Mouse (Mus musculus) liver, adult 2 months (tissue): ENCODE results near the gene Hemk1. TPM values are rescaled to one million over a fixed set of nuclear protein-coding genes. Genes with fewer than 3 reads are reported as not detected.
A peak's percentile ranks its signal among the peaks of the same experiment; 100 is the strongest.

ENCODE experiments used
- DNase-seq: peaks from one replicate; pipeline ENCODE4 v3.0.0-alpha.2; 2011; ENCODE audit warnings: low read depth, low spot score; ENCODE audit errors: extremely low read depth
- H3K27ac ChIP-seq: fragments of 200-500 bp; replicated peaks from 2 replicates; pipeline ENCODE4 v1.5.1; 2012; ENCODE audit warnings: low read depth, mild to moderate bottlenecking, control low read depth, inconsistent platforms, low read length; ENCODE audit not compliant: insufficient read depth
- H3K27me3 ChIP-seq: fragments of 200-500 bp; 2 replicates; pipeline ENCODE4 v1.6.1; 2012; ENCODE audit warnings: mild to moderate bottlenecking, moderate library complexity, low read length, inconsistent platforms; ENCODE audit not compliant: control insufficient read depth, insufficient read depth
- H3K36me3 ChIP-seq: fragments of 200-500 bp; 2 replicates; pipeline ENCODE4 v1.6.1; 2012; ENCODE audit warnings: low read length, inconsistent platforms; ENCODE audit not compliant: control insufficient read depth, insufficient read depth
- H3K4me1 ChIP-seq: fragments of 200-500 bp; 2 replicates; pipeline ENCODE4 v1.6.1; 2011; ENCODE audit warnings: low read length; ENCODE audit not compliant: control insufficient read depth, insufficient read depth
- H3K4me3 ChIP-seq: fragments of 200-500 bp; 2 replicates; pipeline ENCODE4 v1.5.1; 2011; ENCODE audit warnings: low read depth, mild to moderate bottlenecking, control low read depth, low read length, moderate library complexity; ENCODE audit not compliant: insufficient read depth
- H3K79me2 ChIP-seq: fragments of 200-500 bp; 2 replicates; pipeline ENCODE4 v1.6.1; 2012; ENCODE audit warnings: inconsistent platforms, mild to moderate bottlenecking, low read length, moderate library complexity; ENCODE audit not compliant: control insufficient read depth, insufficient read depth
- H3K9ac ChIP-seq: fragments of 200-500 bp; 2 replicates; pipeline ENCODE4 v1.6.1; 2012; ENCODE audit warnings: low read depth, mild to moderate bottlenecking, control low read depth, inconsistent platforms, low read length
- CTCF ChIP-seq: fragments of 200-500 bp; IDR thresholded peaks from 2 replicates; pipeline ENCODE4 v1.5.1; 2011; ENCODE audit warnings: low read depth, low read length, control low read depth
- POLR2A ChIP-seq: fragments of 200-500 bp; IDR thresholded peaks from 2 replicates; pipeline ENCODE4 v1.6.1; 2011; ENCODE audit warnings: low read length, control low read depth; ENCODE audit not compliant: insufficient read depth; ENCODE audit errors: extremely low read depth
- WGBS: fragments of 180-500 bp; shearing (Covaris S2); methylation state at CpG from one replicate; pipeline ENCODE4 v1.1.7; 2018; 5-methylcytosine and 5-hydroxymethylcytosine counted together
- polyA plus RNA-seq: library from polyadenylated mRNA; depleted of rRNA; stranded (reverse); fragments of >200 nt; gene quantifications from 2 replicates; pipeline ENCODE4 v1.2.3, GENCODE M21; 2012; rRNA removed
- total RNA-seq: library from RNA; depleted of rRNA; stranded (reverse); fragments of >200 nt; gene quantifications from 2 replicates; pipeline ENCODE4 v1.2.3, GENCODE M21; 2014; rRNA removed

The Hemk1 gene
- 14.4 and 18.4 TPM in 2 replicates for total RNA-seq
- polyA plus RNA-seq: 19.6 and 28.1 TPM in 2 replicates

- H3K27ac ChIP-seq: peak within 1 kb of the TSS; percentile 64
- H3K36me3 ChIP-seq: no peaks in the 10 kb centered on the region
- H3K4me1 ChIP-seq: peaks cover 6% of the 10 kb centered on the region; the same call in 1 of the 2 replicates
- peak; percentile 75 for DNase-seq
- 3% methylated on average over 30 of the region's 30 CpGs for WGBS
- peak within 1 kb of the TSS; percentile 71 for H3K4me3 ChIP-seq
- peak within 1 kb of the TSS; percentile 80 for H3K9ac ChIP-seq
- TF ChIP-seq POLR2A (no peak), CTCF (0 out of 2 replicates have a peak, but pooled peaks have one; percentile 1)
- no peaks in the 10 kb centered on the region for H3K27me3 ChIP-seq
- H3K79me2 ChIP-seq: peaks cover 3% of the 10 kb centered on the region; the same call in 1 of the 2 replicates
These were observed at the start of gene Hemk1 for GRCm38 (mm10) chr9:107338172-107338883. Hemk1 (minus strand) TSS chr9:107338350.

DNA sequence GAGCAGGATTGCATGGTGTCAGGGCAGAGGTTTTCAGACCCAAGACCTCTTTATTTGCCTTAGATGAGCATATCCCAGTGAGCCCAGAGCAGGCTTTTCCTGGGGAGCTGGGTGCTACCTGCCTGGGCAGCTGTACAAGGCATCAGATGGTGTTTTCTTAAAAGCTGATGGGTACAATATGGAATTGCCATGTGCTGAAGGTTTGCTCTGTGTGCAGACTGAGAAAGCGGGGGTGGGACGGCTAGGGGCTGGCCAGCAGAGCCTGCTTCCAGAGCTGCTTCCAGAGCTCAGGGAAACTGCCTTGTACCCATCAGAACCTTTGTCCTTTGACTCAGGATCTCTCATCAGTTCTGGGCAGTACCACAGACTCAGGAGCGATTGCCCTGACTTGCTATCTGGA is 49.6 kb upstream of the Hemk1 start:
- Histone ChIP-seq H3K27me3 (no peaks in the 10 kb centered on the region), H3K36me3 (no peaks in the 10 kb centered on the region), H3K9ac (no peak overlapping the region), H3K4me3 (no peak overlapping the region), H3K4me1 (no peaks in the 10 kb centered on the region), H3K79me2 (no peaks in the 10 kb centered on the region), H3K27ac (no peak overlapping the region)
- DNase-seq: no peak
- TF ChIP-seq CTCF: no peak
- no peak for TF ChIP-seq POLR2A
- WGBS: 88% methylated on average over 3 of the region's 3 CpGs

- no peak overlapping the region for H3K4me3 ChIP-seq
- 53% methylated on average over 3 of the region's 3 CpGs for WGBS
- no peak for DNase-seq
- no peaks in the 10 kb centered on the region for H3K27me3 ChIP-seq
- H3K9ac ChIP-seq: no peak overlapping the region
- TF ChIP-seq CTCF (peak; percentile 63; the same call in 1 of the 2 replicates), POLR2A (no peak)
- H3K79me2 ChIP-seq: no peaks in the 10 kb centered on the region
- no peaks in the 10 kb centered on the region for H3K36me3 ChIP-seq
- H3K27ac ChIP-seq: no peak overlapping the region
- no peaks in the 10 kb centered on the region for H3K4me1 ChIP-seq
These were observed 48.6 kb upstream of the Hemk1 start for GRCm38 (mm10) chr9:107386722-107387121.

DNA sequence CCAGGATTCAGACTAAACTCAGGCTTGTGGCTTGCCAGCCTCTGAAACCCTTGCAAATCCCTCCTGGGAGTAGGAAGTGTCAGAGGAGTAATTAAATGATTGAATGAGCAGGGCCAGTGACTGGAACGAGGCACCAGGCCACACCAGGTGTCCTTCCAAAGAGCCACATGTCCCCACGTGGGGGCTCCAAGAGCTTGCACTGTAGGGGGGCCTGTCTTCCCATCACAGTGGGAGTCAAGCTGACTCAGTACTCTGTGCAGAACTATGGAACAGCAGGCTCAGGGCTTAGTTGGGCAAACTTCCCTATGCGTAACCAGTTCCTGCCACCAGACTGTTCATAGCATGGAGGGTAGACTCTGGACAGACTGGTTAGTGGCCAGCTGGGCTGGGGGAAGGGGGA is 46.2 kb upstream of the Hemk1 start:
- DNase-seq: no peak
- Histone ChIP-seq H3K4me1 (no peaks in the 10 kb centered on the region), H3K4me3 (no peak overlapping the region), H3K27me3 (peaks cover 5% of the 10 kb centered on the region; the same call in 1 of the 2 replicates), H3K36me3 (no peaks in the 10 kb centered on the region), H3K79me2 (no peaks in the 10 kb centered on the region), H3K27ac (no peak overlapping the region), H3K9ac (no peak overlapping the region)
- 48% methylated on average over 3 of the region's 3 CpGs for WGBS
- TF ChIP-seq CTCF (no peak), POLR2A (no peak)

DNA sequence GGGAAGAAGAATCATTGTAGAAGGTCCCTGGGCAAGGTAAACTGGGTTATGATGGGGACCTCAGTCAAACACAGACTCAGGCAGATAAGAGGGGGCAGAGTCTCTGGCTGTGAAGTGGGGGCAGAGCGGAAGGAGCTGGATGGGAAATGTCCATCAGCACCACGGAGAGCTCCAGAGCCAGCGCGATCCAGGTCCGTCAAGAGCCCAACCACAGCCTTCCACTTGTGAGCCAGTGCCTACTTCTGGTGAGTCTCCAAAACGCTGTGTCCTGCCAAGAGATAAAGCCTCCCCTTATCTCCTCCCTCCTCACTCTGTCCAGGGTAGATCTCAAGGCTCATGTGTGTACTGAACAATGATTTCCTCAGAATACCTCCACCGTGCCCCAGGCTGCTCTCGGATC is 43.6 kb upstream of the Hemk1 start:
- Histone ChIP-seq H3K27ac (no peak overlapping the region), H3K36me3 (no peaks in the 10 kb centered on the region), H3K4me3 (no peak overlapping the region), H3K9ac (no peak overlapping the region), H3K27me3 (peaks cover 11% of the 10 kb centered on the region), H3K79me2 (no peaks in the 10 kb centered on the region), H3K4me1 (no peaks in the 10 kb centered on the region)
- 10% methylated on average over 8 of the region's 8 CpGs for whole genome bisulfite sequencing
- no peak for TF ChIP-seq CTCF
- no peak for TF ChIP-seq POLR2A
- no peak for DNase-seq

- TF ChIP-seq POLR2A: no peak
- no peak for TF ChIP-seq CTCF
- 2% methylated on average over 35 of the region's 35 CpGs for WGBS
- H3K27me3 ChIP-seq: peaks cover 20% of the 10 kb centered on the region
- no peak overlapping the region for H3K4me3 ChIP-seq
- H3K36me3 ChIP-seq: no peaks in the 10 kb centered on the region
- H3K4me1 ChIP-seq: no peaks in the 10 kb centered on the region
- no peaks in the 10 kb centered on the region for H3K79me2 ChIP-seq
- H3K9ac ChIP-seq: no peak overlapping the region
- H3K27ac ChIP-seq: no peak overlapping the region
- no peak for DNase-seq
These were observed 39.9 kb upstream of the Hemk1 start for GRCm38 (mm10) chr9:107377961-107378512.
